ENCODE assay signal across 15 mouse cellular contexts in genomic region chr11:68208582-68208981, GRCm38 (mm10).
A peak's percentile ranks its signal among the peaks of the same experiment; 100 is the strongest.
DNase-seq lines count a peak whose midpoint lies in the region; ATAC-seq lines count a peak whose summit lies in the region.
"Had no signal": no experiment of that assay in that cellular context is flagged by ENCODE, and none has a peak within 500 bp of the region (broad histone marks: within the 10 kb centered on the region; RNA-seq: fewer than 3 reads in every experiment).

No protein-coding gene starts in this region.

- no peak for ATAC-seq in heart, embryonic 15.5 days (replicated peaks; ENCODE audit: insufficient number of reproducible peaks, insufficient read depth, low FRiP score, low read depth)
- ATAC-seq: forebrain, embryonic 16.5 days; hindbrain, embryonic 16.5 days had no signal

- no peaks in the 10 kb centered on the region for H3K27me3 ChIP-seq in heart, embryonic 15.5 days
- H3K27me3 ChIP-seq: limb, embryonic 12.5 days had no signal

- no peak overlapping the region for H3K9ac ChIP-seq in heart, embryonic 15.5 days
- H3K9ac ChIP-seq: limb, embryonic 12.5 days; liver, embryonic 14.5 days had no signal

- no peak overlapping the region for H3K4me2 ChIP-seq in heart, embryonic 15.5 days
- H3K4me2 ChIP-seq: heart, embryonic 11.5 days; limb, embryonic 12.5 days had no signal

- peaks cover 5% of the 10 kb centered on the region; the same call in 1 of the 2 replicates for H3K36me3 ChIP-seq in heart, embryonic 15.5 days
- H3K36me3 ChIP-seq: limb, embryonic 12.5 days had no signal

- intact Hi-C loops in heart, postnatal 36 days (cut with DNase I) = no loop called here

- WGBS in heart, embryonic 15.5 days = 70% methylated on average over 1 of the region's 1 CpGs

- H3K4me1 ChIP-seq in heart, embryonic 15.5 days (replicated peaks) = peaks cover 31% of the 10 kb centered on the region

- no peak for DNase-seq in heart, postnatal 36 days
- DNase-seq in kidney, postnatal 36 days = peak; percentile 30 to 54
- DNase-seq in kidney, adult 11 months = no peak
- DNase-seq in thymus, postnatal 14 days = peak; percentile 26
- no peak for DNase-seq in thymus, postnatal 0 days (ENCODE audit: low spot score)
- no peak for DNase-seq in cerebellum, adult 9-11 months
- no peak for DNase-seq in retina, embryonic 14.5 days (ENCODE audit: low spot score)
- DNase-seq: B cell, adult 2 months; cerebellum, postnatal 25 days had no signal

- H3K27ac ChIP-seq in heart, embryonic 15.5 days = peak overlapping the region; percentile 13; the same call in 1 of the 2 replicates
- H3K27ac ChIP-seq: limb, embryonic 12.5 days; liver, embryonic 14.5 days had no signal

- no peak overlapping the region for H3K4me3 ChIP-seq in heart, embryonic 15.5 days
- H3K4me3 ChIP-seq: limb, embryonic 12.5 days had no signal

- H3K9me3 ChIP-seq in heart, embryonic 15.5 days (replicated peaks) = no peaks in the 10 kb centered on the region
- H3K9me3 ChIP-seq: limb, embryonic 12.5 days had no signal

Comparison
In these comparisons a context has a peak if more than half of its experiments do, and no peak if none do; other contexts are left out.
1. DNase-seq: peak in kidney, postnatal 36 days (2 of 2) and thymus, postnatal 14 days (single experiment); none in heart, postnatal 36 days (0 of 2), kidney, adult 11 months (single experiment), thymus, postnatal 0 days (single experiment), cerebellum, adult 9-11 months (single experiment) and retina, embryonic 14.5 days (single experiment).